Mouse (Mus musculus) mouse embryonic stem cell (cell line): Measurements from ENCODE around the gene Syt13.

Experiments used
- in situ Hi-C, 2 experiments: fragments of 300-500 bp; cut with MboI; formaldehyde crosslinking; loops; 1 replicate in 1 of 2; 3 replicates in 1 of 2; pipeline ENCODE4 v1.14.3; 2019 to 2020; ENCODE audit warnings: low sequenced_read_pairs in 2 of 2, low pct_unique_long_range_greater_than_20kb in 1 of 2, mixed read lengths in 1 of 2; ENCODE audit not compliant: unreplicated experiment in 1 of 2

Syt13 gene

DNA sequence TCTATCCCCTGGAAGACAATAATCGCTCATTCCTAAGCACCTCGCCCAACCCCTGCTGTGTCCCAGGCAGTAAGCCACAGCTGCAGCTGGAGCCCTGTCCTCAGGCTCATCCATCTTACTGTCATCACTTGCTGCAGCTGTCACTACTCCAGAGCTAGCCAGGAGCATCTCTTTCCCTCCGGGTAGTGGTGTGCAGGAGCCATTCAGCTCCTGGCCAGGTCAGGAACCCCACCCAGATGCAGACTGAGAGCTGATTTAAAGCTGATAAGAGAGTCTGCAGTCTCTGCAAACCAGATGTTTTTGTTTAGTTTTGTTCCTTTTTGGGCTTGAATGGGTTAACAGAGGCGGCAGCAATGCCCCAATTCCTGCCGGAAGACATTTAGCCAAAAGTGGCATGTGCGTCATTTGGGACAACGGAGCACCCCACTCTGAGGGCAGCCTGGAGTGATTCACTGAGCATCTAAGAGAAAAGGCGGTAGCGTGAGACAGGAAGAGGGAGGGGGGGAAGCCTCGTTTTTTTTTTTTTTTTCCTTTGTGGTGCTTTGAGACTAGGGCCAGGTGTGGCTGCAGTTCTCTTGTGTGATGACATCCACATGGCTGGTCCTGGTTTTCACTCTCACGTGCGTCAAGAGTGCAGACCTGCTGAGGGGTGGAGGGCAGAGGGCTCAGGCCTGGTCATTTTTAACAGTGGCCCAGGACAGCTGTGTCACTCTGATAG lies 33.2 kb downstream of the Syt13 start:
- in situ Hi-C loops = no loop called here

DNA sequence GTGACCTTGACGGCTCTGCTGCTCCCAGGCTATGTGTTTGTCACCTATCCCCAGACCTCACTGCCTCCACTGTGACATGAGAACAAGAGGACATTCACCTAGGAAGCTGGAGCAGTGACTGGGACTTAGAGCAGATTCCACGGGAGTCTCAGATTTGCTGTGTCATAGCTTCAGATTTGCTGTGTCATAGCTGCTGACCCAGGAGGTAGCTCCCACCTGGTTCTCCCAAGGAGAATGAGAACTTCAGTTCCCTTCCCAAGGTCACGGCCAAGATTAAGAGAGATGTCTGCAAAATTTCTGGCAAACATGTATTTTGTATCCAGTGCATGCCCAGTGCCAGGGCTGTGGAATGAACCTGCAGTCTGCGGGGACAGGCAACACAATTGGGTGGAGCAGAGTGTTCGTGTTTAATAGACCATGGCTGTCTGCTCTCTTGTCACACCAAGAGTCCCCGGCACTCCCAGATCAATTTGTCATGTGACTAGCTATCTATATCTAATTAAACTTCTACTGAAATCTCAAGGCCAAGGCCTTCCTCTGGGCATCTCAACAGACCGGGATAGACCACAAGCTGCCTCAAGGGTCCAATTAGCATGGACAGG lies 33.9 kb downstream of the Syt13 start:
- in situ Hi-C loops = no loop called here

GRCm38 (mm10) chr2:92949518-92949917 lies 34.6 kb downstream of the Syt13 start:
- in situ Hi-C loops = no loop called here

GRCm38 (mm10) chr2:92953450-92953849 lies 38.6 kb downstream of the Syt13 start:
- in situ Hi-C loops = no loop called here

- in situ Hi-C loops = no loop called here
These were observed 39.7 kb downstream of the Syt13 start for GRCm38 (mm10) chr2:92954404-92955114.

GRCm38 (mm10) chr2:92956943-92957342 lies 42.0 kb downstream of the Syt13 start:
- in situ Hi-C loops = no loop called here

- in situ Hi-C loops = no loop called here
These were observed 43.7 kb downstream of the Syt13 start for GRCm38 (mm10) chr2:92958640-92959039.

DNA sequence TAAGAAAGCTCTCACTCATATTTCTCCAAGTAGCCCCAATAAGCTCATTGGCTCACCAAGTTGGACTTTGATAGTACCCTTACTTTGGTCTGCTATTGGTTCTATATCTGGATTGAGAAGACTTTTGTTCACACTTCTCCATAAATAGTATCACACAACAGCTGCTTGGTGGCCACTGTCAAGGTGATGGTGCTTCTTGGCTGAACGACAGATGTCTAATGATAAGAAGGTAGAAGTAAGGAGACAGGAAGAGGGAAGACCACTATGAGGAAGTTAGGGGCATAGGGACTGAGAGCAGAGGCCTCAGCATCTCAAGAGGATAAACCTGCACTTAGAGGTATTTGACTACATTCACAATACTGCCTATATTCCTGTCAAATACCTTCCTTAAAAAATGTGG lies 49.4 kb downstream of the Syt13 start:
- in situ Hi-C loops = no loop called here

- in situ Hi-C loops = no loop called here
These were observed 51.4 kb downstream of the Syt13 start for GRCm38 (mm10) chr2:92966257-92966656.

- in situ Hi-C loops = no loop called here
These were observed 52.3 kb downstream of the Syt13 start for GRCm38 (mm10) chr2:92967032-92967838.

GRCm38 (mm10) chr2:92967839-92968166 lies 52.9 kb downstream of the Syt13 start:
- in situ Hi-C loops = no loop called here

DNA sequence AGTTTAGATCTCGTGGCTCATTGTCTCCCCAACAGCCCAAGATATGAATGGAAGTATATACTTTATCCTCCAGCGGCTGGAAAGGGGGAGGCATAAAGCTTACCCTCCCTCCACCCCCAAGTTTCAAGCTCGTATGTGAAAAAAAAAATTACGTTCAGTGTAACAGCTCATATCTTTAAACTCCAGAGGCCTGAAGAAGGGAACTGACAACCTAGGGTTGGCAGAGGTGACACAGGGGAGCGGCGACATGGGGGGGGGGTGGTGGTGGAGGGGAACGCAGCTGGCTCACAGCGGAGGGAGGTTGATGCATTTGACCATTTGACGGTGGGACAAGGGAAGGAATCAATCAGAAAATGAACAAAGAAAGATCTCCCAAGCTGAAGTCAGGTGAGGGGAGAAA lies 56.2 kb downstream of the Syt13 start:
- in situ Hi-C loops = no loop called here

- in situ Hi-C loops = no loop called here
These were observed 56.6 kb downstream of the Syt13 start for GRCm38 (mm10) chr2:92971536-92971935.

- in situ Hi-C loops = no loop called here
These were observed 57.2 kb downstream of the Syt13 start for GRCm38 (mm10) chr2:92972071-92972470.

GRCm38 (mm10) chr2:92973646-92974045 lies 58.7 kb downstream of the Syt13 start:
- in situ Hi-C loops = no loop called here

GRCm38 (mm10) chr2:92975031-92975790 lies 60.3 kb downstream of the Syt13 start:
- in situ Hi-C loops = no loop called here

DNA sequence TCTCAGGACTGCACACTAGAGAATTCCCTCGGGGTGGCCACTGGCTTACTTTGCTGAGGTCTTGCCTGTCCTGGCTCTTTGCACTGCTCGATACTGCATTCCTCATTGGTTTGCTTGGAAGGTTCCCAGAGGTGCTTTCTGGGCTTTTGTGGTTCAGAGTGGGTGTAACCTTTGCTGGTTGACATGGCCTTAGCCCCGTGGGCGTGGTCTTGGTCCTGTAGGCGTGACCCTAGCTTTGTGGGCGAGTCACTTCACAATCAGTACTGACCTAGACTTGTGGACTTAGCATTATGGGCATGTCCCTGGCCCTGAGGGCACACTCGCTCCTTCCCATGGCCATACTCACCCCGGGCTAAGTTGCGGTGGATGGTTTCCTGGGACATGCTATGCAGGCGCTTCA lies 65.3 kb downstream of the Syt13 start:
- in situ Hi-C loops = no loop called here

DNA sequence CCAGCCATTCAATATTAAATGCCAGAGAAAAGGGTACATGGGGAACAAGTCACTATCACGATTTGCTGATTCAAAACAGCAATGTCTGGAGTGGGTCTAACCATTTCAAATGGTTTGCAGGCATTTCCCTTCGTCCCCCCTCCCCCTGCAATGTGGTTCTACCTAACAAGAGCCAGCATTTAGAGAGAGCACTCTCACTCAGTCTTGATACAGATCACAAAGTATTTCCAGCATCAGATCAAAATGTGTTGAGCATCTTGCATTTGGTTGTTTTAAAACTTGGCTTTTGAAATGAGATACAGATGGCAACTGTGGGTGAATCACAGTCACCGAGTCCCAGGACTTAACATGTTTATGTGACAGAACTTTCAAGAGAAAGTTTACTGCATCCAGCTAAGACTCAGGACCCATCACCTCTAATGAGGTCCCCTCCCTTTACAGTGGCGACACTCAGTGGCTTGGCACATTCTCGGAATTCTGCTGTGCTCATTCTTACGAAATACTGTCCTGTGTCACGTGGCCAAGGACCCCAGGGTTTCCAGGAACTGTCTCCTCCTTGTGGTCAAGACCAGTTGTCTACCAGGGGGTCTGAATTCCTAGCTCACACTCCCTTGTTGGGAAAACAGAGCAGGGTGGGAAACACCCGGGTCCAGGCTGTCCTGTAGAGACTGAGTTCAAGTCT lies 67.8 kb downstream of the Syt13 start:
- in situ Hi-C loops = no loop called here
